Mouse (Mus musculus) cerebellum, adult 2 months (tissue): ENCODE data around the gene Ppfia2. TPM values are rescaled to one million over a fixed set of nuclear protein-coding genes. Genes with fewer than 3 reads are reported as not detected.

Source experiments
- DNase-seq, 2 experiments: peaks; one replicate each; pipeline ENCODE4 v3.0.0; 2021
- H3K27ac ChIP-seq: fragments of 200-500 bp; 2 replicates; pipeline ENCODE4 v1.5.1; 2012; ENCODE audit warnings: low read length, control low read depth, inconsistent platforms; ENCODE audit not compliant: insufficient read depth
- H3K27me3 ChIP-seq: fragments of 200-500 bp; 2 replicates; pipeline ENCODE4 v1.6.1; 2012; ENCODE audit warnings: inconsistent platforms, mild to moderate bottlenecking, low read length, moderate library complexity; ENCODE audit not compliant: control insufficient read depth, insufficient read depth
- H3K4me1 ChIP-seq: fragments of 200-500 bp; 2 replicates; pipeline ENCODE4 v1.6.1; 2011; ENCODE audit warnings: low read length; ENCODE audit not compliant: control insufficient read depth, insufficient read depth
- H3K4me3 ChIP-seq: fragments of 200-500 bp; replicated peaks from 2 replicates; pipeline ENCODE3; 2011; ENCODE audit warnings: mild to moderate bottlenecking, low read depth, low read length, control low read depth; ENCODE audit not compliant: insufficient read depth
- CTCF ChIP-seq: fragments of 200-500 bp; IDR thresholded peaks from 2 replicates; pipeline ENCODE4 v1.5.1; 2011; ENCODE audit warnings: low read depth, mild to moderate bottlenecking, control low read depth, low read length, moderate library complexity, borderline replicate concordance; ENCODE audit not compliant: insufficient read depth
- POLR2A ChIP-seq: fragments of 200-500 bp; IDR thresholded peaks from 2 replicates; pipeline ENCODE4 v1.6.1; 2011; ENCODE audit warnings: low read length, control low read depth, borderline replicate concordance; ENCODE audit not compliant: insufficient read depth
- WGBS: fragments of 180-500 bp; shearing (Covaris S2); methylation state at CpG from one replicate; pipeline ENCODE4 v1.1.7; 2018; 5-methylcytosine and 5-hydroxymethylcytosine counted together
- polyA plus RNA-seq: library from polyadenylated mRNA; depleted of rRNA; stranded (reverse); fragments of >200 nt; gene quantifications from 2 replicates; pipeline ENCODE4 v1.2.3, GENCODE M21; 2012

The Ppfia2 gene
- polyA plus RNA-seq, 1 experiment: 24.3 TPM

DNA sequence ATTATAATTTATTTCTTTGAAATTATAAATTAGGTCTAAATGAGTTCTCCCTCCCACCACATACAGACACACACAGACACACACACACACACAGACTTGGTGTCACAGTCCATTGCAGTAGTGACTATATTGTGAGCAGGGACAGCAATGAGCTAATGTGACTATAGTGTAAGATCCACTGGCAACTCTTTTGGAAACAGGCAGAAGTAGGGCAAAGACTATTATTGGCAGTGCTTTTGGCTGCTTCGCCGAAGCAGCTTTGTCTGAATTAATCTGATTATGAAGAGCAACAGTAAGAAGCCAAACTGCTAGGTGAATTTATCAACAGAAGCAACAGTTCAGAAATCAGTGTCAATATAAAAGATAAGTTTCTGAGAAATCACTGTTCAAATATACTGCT is 249.8 kb downstream of the Ppfia2 start:
- no peak overlapping the region for H3K4me3 ChIP-seq
- peaks cover 11% of the 10 kb centered on the region; the same call in 1 of the 2 replicates for H3K4me1 ChIP-seq
- peak; percentile 37 to 79 for DNase-seq
- WGBS: 4% methylated on average over 2 of the region's 2 CpGs
- no peaks in the 10 kb centered on the region for H3K27me3 ChIP-seq
- no peak overlapping the region for H3K27ac ChIP-seq
- TF ChIP-seq CTCF (no peak), POLR2A (no peak)

DNA sequence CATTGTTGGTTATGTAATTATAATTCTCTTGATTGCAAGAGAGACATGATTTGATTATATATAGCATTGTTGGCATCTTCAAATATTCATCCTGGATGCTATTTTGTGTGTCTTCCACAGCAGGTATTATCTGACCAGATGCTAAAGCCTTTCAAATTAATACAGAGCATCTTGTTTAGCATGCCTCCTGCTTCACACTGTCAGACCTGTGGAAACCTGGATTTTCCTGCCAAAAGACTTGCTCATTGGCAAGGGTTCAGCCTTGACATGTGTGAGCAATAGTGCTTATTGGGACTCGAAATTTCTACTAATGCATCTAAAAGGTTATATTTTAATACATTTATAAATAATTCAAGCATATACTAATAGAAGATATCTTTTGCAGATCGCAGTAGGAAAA is 262.1 kb downstream of the Ppfia2 start:
- WGBS: 40% methylated on average over 2 of the region's 2 CpGs
- DNase-seq: peak; percentile 67 to 92
- Histone ChIP-seq H3K27me3 (no peaks in the 10 kb centered on the region), H3K4me3 (no peak overlapping the region), H3K27ac (no peak overlapping the region), H3K4me1 (peaks cover 5% of the 10 kb centered on the region; the same call in 1 of the 2 replicates)
- TF ChIP-seq CTCF (no peak), POLR2A (no peak)

DNA sequence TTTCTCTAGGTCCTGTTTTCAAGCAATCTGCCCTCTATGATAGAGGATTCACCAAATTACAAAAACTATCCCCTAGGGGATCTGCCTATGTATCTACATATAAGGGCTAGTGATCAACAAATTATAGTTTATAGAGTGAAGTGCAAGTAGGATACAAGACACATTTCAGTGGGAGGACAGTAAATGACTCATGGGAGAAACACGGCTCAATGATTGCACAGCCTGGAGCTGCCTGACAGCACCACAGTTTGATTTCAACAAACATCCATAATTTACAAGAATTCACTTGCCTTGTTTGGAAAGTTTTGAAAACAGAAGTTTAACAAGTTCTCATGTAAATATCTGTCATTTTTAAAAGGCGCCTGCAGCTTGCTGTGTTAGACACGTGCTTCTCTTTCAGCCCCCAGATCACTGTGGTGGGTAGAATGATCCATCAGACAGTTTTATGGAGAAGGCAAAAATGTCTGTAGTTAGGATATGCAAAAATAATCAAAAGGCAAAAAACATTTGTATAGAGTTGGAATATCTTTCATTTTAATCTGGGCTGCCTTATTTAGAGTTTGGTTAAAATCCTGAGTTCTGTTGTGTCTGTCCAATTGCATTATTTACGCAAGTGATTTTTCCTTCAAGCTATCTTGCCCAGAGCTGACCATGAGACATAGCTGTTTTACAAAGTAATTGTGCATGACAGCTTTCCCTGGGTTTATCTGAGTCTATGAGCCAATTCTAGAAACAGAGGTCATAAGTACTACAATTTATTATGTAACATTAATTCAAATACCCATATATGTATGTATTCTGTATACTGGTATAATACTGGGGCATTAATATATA is 266.3 kb downstream of the Ppfia2 start:
- no peak for DNase-seq
- WGBS: 72% methylated on average over 4 of the region's 4 CpGs
- no peak overlapping the region for H3K27ac ChIP-seq

DNA sequence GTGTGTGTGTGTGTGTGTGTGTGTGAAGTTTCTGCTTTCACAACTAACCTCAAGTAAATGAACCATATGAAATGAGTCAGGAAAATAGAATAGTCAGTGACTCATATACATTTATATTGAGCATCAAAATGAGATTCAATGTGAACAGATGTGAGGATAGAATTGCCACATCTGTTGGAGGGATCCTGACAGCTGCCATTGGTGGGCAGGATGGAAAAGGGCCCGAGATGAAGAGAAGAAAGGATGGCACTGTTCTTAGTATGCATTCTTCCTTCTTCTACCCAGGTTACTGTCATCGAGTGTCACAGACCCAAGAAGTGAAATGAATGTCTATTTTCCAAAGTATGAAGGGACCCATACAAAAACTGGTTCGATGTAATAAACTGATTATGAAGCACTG is 268.1 kb downstream of the Ppfia2 start:
- H3K27me3 ChIP-seq: no peaks in the 10 kb centered on the region
- no peak overlapping the region for H3K4me3 ChIP-seq
- DNase-seq: no peak
- no peaks in the 10 kb centered on the region for H3K4me1 ChIP-seq
- H3K27ac ChIP-seq: no peak overlapping the region
- no peak for TF ChIP-seq CTCF
- no peak for TF ChIP-seq POLR2A
- 86% methylated on average over 3 of the region's 3 CpGs for WGBS

More for the DNA sequence above, 266.3 kb downstream of the Ppfia2 start:
- no peaks in the 10 kb centered on the region for H3K27me3 ChIP-seq
- H3K4me3 ChIP-seq: no peak overlapping the region
- H3K4me1 ChIP-seq: peaks cover 5% of the 10 kb centered on the region; the same call in 1 of the 2 replicates
- no peak for TF ChIP-seq POLR2A
- no peak for TF ChIP-seq CTCF

DNA sequence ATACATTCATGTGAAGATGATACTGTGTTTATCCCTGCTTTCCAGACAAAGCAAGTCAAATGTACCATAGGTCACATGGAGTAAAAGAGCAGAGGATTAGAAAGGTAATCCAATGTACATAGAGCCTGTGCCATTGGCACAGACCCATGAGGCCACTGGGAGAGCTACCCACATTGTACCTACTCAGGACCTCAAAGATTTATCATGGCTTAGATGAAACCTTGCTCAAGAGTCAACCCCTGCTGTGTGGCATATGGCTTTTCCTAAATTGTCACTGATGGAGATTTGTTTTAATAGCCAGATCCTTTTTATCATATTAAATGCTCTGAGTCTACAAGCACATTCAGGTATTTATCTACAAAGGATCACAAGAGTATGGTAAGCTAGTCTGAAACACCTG is 274.8 kb downstream of the Ppfia2 start:
- Histone ChIP-seq H3K4me3 (no peak overlapping the region), H3K27ac (no peak overlapping the region), H3K4me1 (peaks cover 2% of the 10 kb centered on the region; the same call in 1 of the 2 replicates), H3K27me3 (no peaks in the 10 kb centered on the region)
- TF ChIP-seq POLR2A (no peak), CTCF (no peak)
- peak; percentile 58 to 81 for DNase-seq

DNA sequence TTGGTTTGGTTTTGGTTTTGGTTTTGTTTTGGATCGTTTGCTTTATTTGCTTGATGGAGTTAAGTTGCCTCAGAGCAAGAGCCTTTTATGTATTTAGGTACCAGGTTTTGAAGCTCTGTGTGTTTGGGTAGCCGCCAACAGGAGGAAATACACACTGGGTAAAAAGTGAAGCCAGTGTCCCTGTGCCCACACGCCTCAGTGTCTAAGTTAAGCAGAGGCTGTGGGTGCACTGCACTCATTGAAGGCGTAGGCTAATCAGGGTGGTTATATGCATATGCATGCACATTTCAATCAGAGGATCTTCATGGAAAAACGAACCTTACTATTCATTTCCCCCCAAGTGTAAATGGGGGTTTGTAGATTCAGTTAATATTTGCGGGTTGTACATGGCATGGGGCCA is 290.9 kb downstream of the Ppfia2 start:
- Histone ChIP-seq H3K4me3 (no peak overlapping the region), H3K4me1 (peaks cover 2% of the 10 kb centered on the region; the same call in 1 of the 2 replicates), H3K27ac (0 out of 2 replicates have a peak overlapping the region, but pooled peaks have one; percentile 59), H3K27me3 (no peaks in the 10 kb centered on the region)
- TF ChIP-seq CTCF: no peak
- no peak for TF ChIP-seq POLR2A
- peak; percentile 61 to 80 for DNase-seq
- WGBS: 28% methylated on average over 6 of the region's 6 CpGs

DNA sequence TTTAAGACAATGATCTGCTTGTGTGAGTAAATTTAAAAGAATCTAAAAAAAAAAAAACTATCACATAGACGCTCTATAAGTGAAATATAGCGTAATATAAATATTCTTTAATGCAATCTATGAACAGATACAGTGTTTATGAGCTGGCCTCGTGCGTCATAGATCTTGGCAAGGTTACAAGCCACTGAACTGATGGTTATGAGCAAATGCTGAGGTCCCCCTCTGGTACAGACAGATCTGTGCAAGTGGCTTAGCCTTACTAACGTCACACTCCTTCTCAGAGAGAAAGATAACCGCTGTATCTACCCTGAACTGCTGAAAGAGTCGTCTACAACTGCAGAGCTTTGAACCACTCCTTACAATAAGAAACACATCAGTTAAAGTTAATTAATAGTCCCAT is 293.6 kb downstream of the Ppfia2 start:
- H3K27me3 ChIP-seq: no peaks in the 10 kb centered on the region
- no peak overlapping the region for H3K4me3 ChIP-seq
- peaks cover 2% of the 10 kb centered on the region; the same call in 1 of the 2 replicates for H3K4me1 ChIP-seq
- WGBS: 68% methylated on average over 7 of the region's 7 CpGs
- no peak overlapping the region for H3K27ac ChIP-seq
- no peak for TF ChIP-seq CTCF
- no peak for TF ChIP-seq POLR2A
- DNase-seq: no peak

DNA sequence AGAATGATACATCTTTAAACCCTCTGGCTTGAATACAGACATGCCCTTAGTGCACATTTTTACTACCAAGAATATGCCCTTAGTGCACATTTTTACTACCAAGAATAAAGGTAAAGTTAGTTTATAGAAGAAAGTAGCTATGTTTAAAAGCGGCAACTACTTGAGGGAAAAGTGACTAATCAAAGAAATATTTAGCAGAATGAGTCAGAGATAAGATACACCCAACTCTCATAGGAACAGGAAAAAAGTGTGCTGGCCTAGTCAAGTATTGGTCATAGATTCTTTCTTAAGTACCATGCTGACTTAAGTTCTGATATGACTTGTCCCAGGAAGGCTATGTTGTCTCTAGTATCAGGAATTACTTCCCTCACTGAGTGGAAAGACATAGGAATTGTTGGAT is 305.4 kb downstream of the Ppfia2 start:
- H3K4me3 ChIP-seq: no peak overlapping the region
- TF ChIP-seq POLR2A (no peak), CTCF (no peak)
- WGBS: 96% methylated on average over 1 of the region's 1 CpGs
- no peaks in the 10 kb centered on the region for H3K27me3 ChIP-seq
- no peak overlapping the region for H3K27ac ChIP-seq
- H3K4me1 ChIP-seq: no peaks in the 10 kb centered on the region
- no peak for DNase-seq
